Mouse (Mus musculus) left cerebral cortex, postnatal 25 days (tissue): ENCODE measurements at regions not wholly inside any gene's neighbourhood (a gene's known extent, or its start where the extent isn't known, plus 50 kb on each side); places are given as distances from the start of the nearest gene placed in this dataset.
A peak's percentile ranks its signal among the peaks of the same experiment; 100 is the strongest.

Experiments
- DNase-seq, 2 experiments: peaks; one replicate each; pipeline ENCODE4 v3.0.0; 2022; ENCODE audit warnings: low spot score in 2 of 2, mixed read lengths in 1 of 2
- intact Hi-C: fragments of 180-260 bp; cut with DNase I; formaldehyde crosslinking; loops from one replicate; pipeline ENCODE4 v1.15.1; 2025

GRCm38 (mm10) chr8:6012206-6012605 is 907.1 kb upstream of the Slc10a2 start:
- peak; percentile 36 to 89 for DNase-seq
- intact Hi-C loops: no loop called here

GRCm38 (mm10) chr8:6011182-6011581 is 906.0 kb upstream of the Slc10a2 start:
- no peak for DNase-seq
- intact Hi-C loops: no loop called here

- peak in 1 of 2 experiments; percentile 11 for DNase-seq
- intact Hi-C loops: no loop called here
Measured at GRCm38 (mm10) chr8:6010712-6011111, 905.6 kb upstream of the Slc10a2 start.

GRCm38 (mm10) chr8:6002612-6003011 is 897.5 kb upstream of the Slc10a2 start:
- intact Hi-C loops: no loop called here
- DNase-seq: no peak

GRCm38 (mm10) chr8:5994846-5995245 is 889.7 kb upstream of the Slc10a2 start:
- intact Hi-C loops: no loop called here
- peak in 1 of 2 experiments; percentile 4 for DNase-seq

GRCm38 (mm10) chr8:5965403-5966015 is 860.4 kb upstream of the Slc10a2 start:
- DNase-seq: no peak
- intact Hi-C loops: no loop called here

- no peak for DNase-seq
- intact Hi-C loops: no loop called here
Measured at GRCm38 (mm10) chr8:5964299-5964698, 859.1 kb upstream of the Slc10a2 start.

GRCm38 (mm10) chr8:5938057-5938456 is 832.9 kb upstream of the Slc10a2 start:
- intact Hi-C loops: no loop called here
- DNase-seq: no peak

GRCm38 (mm10) chr8:5918136-5918535 is 813.0 kb upstream of the Slc10a2 start:
- intact Hi-C loops: no loop called here
- DNase-seq: peak in 1 of 2 experiments; percentile 18
